Mouse (Mus musculus): ENCODE measurements around the gene Rec8.

The Rec8 gene

GRCm38 (mm10) chr14:55617822-55618221, at the start of gene Rec8:
Gene Rec8 (plus strand): TSS chr14:55618037.
- no peak for DNase-seq (ENCODE audit: low spot score in 2 of 2)

GRCm38 (mm10) chr14:55570588-55570987, 47.2 kb upstream of the Rec8 start:
- no peak for DNase-seq (ENCODE audit: low spot score in 2 of 2)

GRCm38 (mm10) chr14:55571760-55572159, 46.1 kb upstream of the Rec8 start:
- no peak for DNase-seq (ENCODE audit: low spot score in 2 of 2)

GRCm38 (mm10) chr14:55575302-55575701, 42.5 kb upstream of the Rec8 start, which contains the start of gene Fitm1:
Gene Fitm1 (plus strand): TSS chr14:55575617.
- no peak for DNase-seq (ENCODE audit: low spot score in 2 of 2)

- no peak for DNase-seq (ENCODE audit: low spot score in 2 of 2)
Measured at GRCm38 (mm10) chr14:55575711-55576110, 42.1 kb upstream of the Rec8 start.

GRCm38 (mm10) chr14:55576376-55576775, 41.5 kb upstream of the Rec8 start:
- DNase-seq (ENCODE audit: low spot score in 2 of 2) = no peak

- DNase-seq (ENCODE audit: low spot score in 2 of 2) = peak; percentile 71 to 82
Measured at GRCm38 (mm10) chr14:55577871-55578667, 39.8 kb upstream of the Rec8 start, which contains the start of gene Psme1. Gene Psme1 (plus strand): TSS chr14:55578123.

GRCm38 (mm10) chr14:55578668-55579269, 39.1 kb upstream of the Rec8 start:
- peak in 1 of 2 experiments; percentile 51 for DNase-seq (ENCODE audit: low spot score in 2 of 2)

GRCm38 (mm10) chr14:55579511-55580496, 38.0 kb upstream of the Rec8 start:
- no peak for DNase-seq (ENCODE audit: low spot score in 2 of 2)

GRCm38 (mm10) chr14:55580731-55581130, 37.1 kb upstream of the Rec8 start:
- DNase-seq (ENCODE audit: low spot score in 2 of 2) = no peak

- DNase-seq (ENCODE audit: low spot score in 2 of 2) = no peak
Measured at GRCm38 (mm10) chr14:55581981-55582681, 35.7 kb upstream of the Rec8 start.

- no peak for DNase-seq (ENCODE audit: low spot score in 2 of 2)
Measured at GRCm38 (mm10) chr14:55584303-55584701, 33.5 kb upstream of the Rec8 start.

GRCm38 (mm10) chr14:55584702-55585565, 32.9 kb upstream of the Rec8 start, which contains the start of gene Emc9:
Gene Emc9 (minus strand): TSS chr14:55585302.
- DNase-seq (ENCODE audit: low spot score in 2 of 2) = peak in 1 of 2 experiments; percentile 47

- no peak for DNase-seq (ENCODE audit: low spot score in 2 of 2)
Measured at GRCm38 (mm10) chr14:55585566-55585960, 32.3 kb upstream of the Rec8 start.

- DNase-seq (ENCODE audit: low spot score in 2 of 2) = no peak
Measured at GRCm38 (mm10) chr14:55586149-55586548, 31.7 kb upstream of the Rec8 start.

GRCm38 (mm10) chr14:55589271-55589670, 28.6 kb upstream of the Rec8 start:
- DNase-seq (ENCODE audit: low spot score in 2 of 2) = no peak

- DNase-seq (ENCODE audit: low spot score in 2 of 2) = no peak
Measured at GRCm38 (mm10) chr14:55589771-55590448, 27.9 kb upstream of the Rec8 start.

- peak; percentile 60 to 81 for DNase-seq (ENCODE audit: low spot score in 2 of 2)
Measured at GRCm38 (mm10) chr14:55590748-55591330, 27.0 kb upstream of the Rec8 start, which contains the start of gene Psme2. Gene Psme2 (minus strand): TSS chr14:55591113.

GRCm38 (mm10) chr14:55591331-55591891, 26.4 kb upstream of the Rec8 start, which contains the start of gene Rnf31:
Gene Rnf31 (plus strand): TSS chr14:55591708.
- DNase-seq (ENCODE audit: low spot score in 2 of 2) = peak; percentile 73 to 85

Data from cerebellum, postnatal 4 days (tissue).